Mouse (Mus musculus): ENCODE data around the gene Itga6. TPM values are rescaled to one million over a fixed set of nuclear protein-coding genes. Genes with fewer than 3 reads are reported as not detected.

The Itga6 gene
- polyA plus RNA-seq, 1 experiment from 2014 or later = 17.7 TPM

GRCm38 (mm10) chr2:71743377-71743776 is 2.0 kb upstream of the Itga6 start:
- Histone ChIP-seq H3K27me3 (ENCODE audit: control insufficient read depth, insufficient read depth, low read depth, low read length) (no peaks in the 10 kb centered on the region), H3K9me3 (replicated peaks; ENCODE audit: control insufficient read depth, low read length, poor library complexity, severe bottlenecking) (no peaks in the 10 kb centered on the region), H3K27ac (ENCODE audit: low read length) (no peak overlapping the region), H3K36me3 (ENCODE audit: control insufficient read depth, insufficient read depth, low read length) (no peaks in the 10 kb centered on the region), H3K4me1 (ENCODE audit: control insufficient read depth, insufficient read depth, low read length) (peaks cover 8% of the 10 kb centered on the region), H3K4me3 (ENCODE audit: low read depth, low read length) (no peak overlapping the region), H3K9ac (ENCODE audit: low read depth, low read length) (no peak overlapping the region), H3K4me2 (ENCODE audit: low read length) (no peak overlapping the region)
- ATAC-seq = no peak
- 59% methylated on average over 7 of the region's 7 CpGs for WGBS

DNA sequence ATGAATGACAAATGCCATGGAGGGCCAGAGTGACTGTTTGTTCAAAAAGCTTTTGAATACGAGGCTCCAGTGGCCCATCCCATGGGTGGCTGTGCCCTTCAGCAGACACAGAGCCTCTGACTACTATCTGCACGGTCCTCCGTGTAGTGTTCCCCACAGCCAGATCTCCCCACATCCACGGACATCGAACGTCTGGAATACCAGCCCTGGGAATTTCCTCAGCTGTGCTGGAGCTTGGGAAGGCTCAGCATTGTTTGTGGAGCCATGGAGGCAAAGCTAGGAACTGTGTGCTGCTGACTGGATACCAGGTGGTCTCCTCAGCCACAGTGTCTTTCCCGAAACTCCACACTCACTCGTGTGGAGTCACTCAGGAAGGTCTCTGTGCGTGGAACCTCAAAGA is 1.1 kb upstream of the Itga6 start:
- Histone ChIP-seq H3K36me3 (ENCODE audit: control insufficient read depth, insufficient read depth, low read length) (no peaks in the 10 kb centered on the region), H3K27ac (ENCODE audit: low read length) (no peak overlapping the region), H3K4me2 (ENCODE audit: low read length) (no peak overlapping the region), H3K4me1 (ENCODE audit: control insufficient read depth, insufficient read depth, low read length) (peaks cover 8% of the 10 kb centered on the region), H3K4me3 (ENCODE audit: low read depth, low read length) (no peak overlapping the region), H3K9ac (ENCODE audit: low read depth, low read length) (no peak overlapping the region), H3K27me3 (ENCODE audit: control insufficient read depth, insufficient read depth, low read depth, low read length) (no peaks in the 10 kb centered on the region), H3K9me3 (replicated peaks; ENCODE audit: control insufficient read depth, low read length, poor library complexity, severe bottlenecking) (no peaks in the 10 kb centered on the region)
- 11% methylated on average over 9 of the region's 9 CpGs for WGBS
- no peak for ATAC-seq

- no peak overlapping the region for H3K27ac ChIP-seq (ENCODE audit: low read length)
Measured at GRCm38 (mm10) chr2:71744861-71745507, 432 bp upstream of the Itga6 start.

GRCm38 (mm10) chr2:71748451-71748850 is 3.0 kb downstream of the Itga6 start:
- no peak overlapping the region for H3K27ac ChIP-seq (ENCODE audit: low read length)
- H3K4me1 ChIP-seq (ENCODE audit: control insufficient read depth, insufficient read depth, low read length) = peaks cover 8% of the 10 kb centered on the region
- no peak for ATAC-seq
- no peak overlapping the region for H3K9ac ChIP-seq (ENCODE audit: low read depth, low read length)
- H3K36me3 ChIP-seq (ENCODE audit: control insufficient read depth, insufficient read depth, low read length) = no peaks in the 10 kb centered on the region
- no peaks in the 10 kb centered on the region for H3K9me3 ChIP-seq (replicated peaks; ENCODE audit: control insufficient read depth, low read length, poor library complexity, severe bottlenecking)
- no peaks in the 10 kb centered on the region for H3K27me3 ChIP-seq (ENCODE audit: control insufficient read depth, insufficient read depth, low read depth, low read length)
- H3K4me2 ChIP-seq (ENCODE audit: low read length) = no peak overlapping the region
- 88% methylated on average over 5 of the region's 5 CpGs for WGBS
- H3K4me3 ChIP-seq (ENCODE audit: low read depth, low read length) = no peak overlapping the region

More at GRCm38 (mm10) chr2:71744861-71745507, 432 bp upstream of the Itga6 start:
- Histone ChIP-seq H3K27me3 (ENCODE audit: control insufficient read depth, insufficient read depth, low read depth, low read length) (no peaks in the 10 kb centered on the region), H3K4me2 (ENCODE audit: low read length) (no peak overlapping the region), H3K9ac (ENCODE audit: low read depth, low read length) (no peak overlapping the region), H3K9me3 (replicated peaks; ENCODE audit: control insufficient read depth, low read length, poor library complexity, severe bottlenecking) (no peaks in the 10 kb centered on the region), H3K36me3 (ENCODE audit: control insufficient read depth, insufficient read depth, low read length) (no peaks in the 10 kb centered on the region), H3K4me1 (ENCODE audit: control insufficient read depth, insufficient read depth, low read length) (peaks cover 11% of the 10 kb centered on the region), H3K4me3 (ENCODE audit: low read depth, low read length) (no peak overlapping the region)
- 11% methylated on average over 11 of the region's 11 CpGs for WGBS
- no peak for ATAC-seq

DNA sequence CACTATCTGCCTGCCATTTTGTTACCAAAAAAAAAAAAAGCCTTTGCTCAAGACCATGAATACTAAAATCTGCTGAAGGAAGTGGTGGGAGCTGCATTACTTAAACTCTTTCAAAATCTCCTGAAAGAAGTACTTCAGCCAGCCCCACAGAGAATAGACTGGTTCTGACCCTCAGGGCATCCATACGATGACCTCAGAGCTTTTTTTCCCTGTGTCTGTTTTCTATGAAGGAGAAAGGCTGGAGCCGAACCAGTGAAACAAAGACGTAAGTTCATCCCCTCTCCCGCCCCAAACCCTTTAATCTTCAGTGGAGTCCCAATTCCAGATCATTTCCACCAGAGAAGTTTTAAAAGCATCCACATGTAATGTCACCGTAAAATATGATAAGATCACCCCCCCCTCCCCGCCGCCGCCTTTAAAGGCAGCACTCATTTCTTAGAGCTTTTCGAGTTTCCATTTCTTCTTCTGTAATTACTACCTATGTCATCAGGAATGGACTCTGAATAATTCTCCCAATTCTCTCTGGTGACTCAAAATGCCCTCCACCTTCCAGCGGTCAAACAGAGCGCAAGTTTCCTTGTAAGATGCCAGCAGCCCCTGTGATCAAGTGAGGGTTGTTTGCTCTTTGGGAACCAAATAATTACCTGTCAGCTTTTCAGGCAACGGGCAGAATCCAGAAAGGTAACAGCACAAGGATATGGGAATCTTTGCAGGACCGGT is 4.1 kb downstream of the Itga6 start:
- 27% methylated on average over 13 of the region's 13 CpGs for WGBS
- no peaks in the 10 kb centered on the region for H3K9me3 ChIP-seq (replicated peaks; ENCODE audit: control insufficient read depth, low read length, poor library complexity, severe bottlenecking)
- H3K4me1 ChIP-seq (ENCODE audit: control insufficient read depth, insufficient read depth, low read length) = peaks cover 8% of the 10 kb centered on the region
- H3K4me3 ChIP-seq (ENCODE audit: low read depth, low read length) = peak overlapping the region; percentile 11; the same call in 1 of the 2 replicates
- H3K4me2 ChIP-seq (ENCODE audit: low read length) = peak overlapping the region; percentile 41
- H3K27me3 ChIP-seq (ENCODE audit: control insufficient read depth, insufficient read depth, low read depth, low read length) = no peaks in the 10 kb centered on the region
- peak; percentile 28; the same call in 1 of the 2 replicates for ATAC-seq
- no peak overlapping the region for H3K9ac ChIP-seq (ENCODE audit: low read depth, low read length)
- no peaks in the 10 kb centered on the region for H3K36me3 ChIP-seq (ENCODE audit: control insufficient read depth, insufficient read depth, low read length)
- H3K27ac ChIP-seq (ENCODE audit: low read length) = no peak overlapping the region

DNA sequence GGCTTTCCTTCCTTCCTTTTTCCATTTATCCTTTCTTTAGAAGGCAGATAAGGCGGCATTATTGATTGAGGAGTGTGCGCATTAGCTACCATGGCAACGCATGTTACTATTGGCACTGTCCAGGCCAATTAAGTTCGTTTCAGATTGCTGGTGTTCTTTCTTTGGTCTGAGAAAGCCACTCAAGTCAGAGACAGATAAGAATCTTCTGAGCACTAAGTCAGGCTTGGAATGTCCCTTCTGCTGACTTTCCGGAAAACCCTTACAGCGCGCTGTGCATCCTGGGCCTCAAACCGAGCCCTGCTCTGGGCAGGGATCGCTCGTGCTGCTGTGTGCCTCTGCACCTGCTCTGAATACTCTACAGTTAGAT is 4.7 kb downstream of the Itga6 start:
- Histone ChIP-seq H3K9me3 (replicated peaks; ENCODE audit: control insufficient read depth, low read length, poor library complexity, severe bottlenecking) (no peaks in the 10 kb centered on the region), H3K36me3 (ENCODE audit: control insufficient read depth, insufficient read depth, low read length) (no peaks in the 10 kb centered on the region), H3K27ac (ENCODE audit: low read length) (no peak overlapping the region), H3K4me2 (ENCODE audit: low read length) (peak overlapping the region; percentile 41), H3K9ac (ENCODE audit: low read depth, low read length) (no peak overlapping the region), H3K27me3 (ENCODE audit: control insufficient read depth, insufficient read depth, low read depth, low read length) (no peaks in the 10 kb centered on the region), H3K4me3 (ENCODE audit: low read depth, low read length) (peak overlapping the region; percentile 11; the same call in 1 of the 2 replicates), H3K4me1 (ENCODE audit: control insufficient read depth, insufficient read depth, low read length) (peaks cover 7% of the 10 kb centered on the region)
- WGBS = 13% methylated on average over 10 of the region's 10 CpGs
- peak; percentile 64; the same call in 1 of the 2 replicates for ATAC-seq

GRCm38 (mm10) chr2:71751336-71751735 is 5.9 kb downstream of the Itga6 start:
- no peaks in the 10 kb centered on the region for H3K9me3 ChIP-seq (replicated peaks; ENCODE audit: control insufficient read depth, low read length, poor library complexity, severe bottlenecking)
- no peaks in the 10 kb centered on the region for H3K36me3 ChIP-seq (ENCODE audit: control insufficient read depth, insufficient read depth, low read length)
- no peak overlapping the region for H3K9ac ChIP-seq (ENCODE audit: low read depth, low read length)
- no peaks in the 10 kb centered on the region for H3K27me3 ChIP-seq (ENCODE audit: control insufficient read depth, insufficient read depth, low read depth, low read length)
- ATAC-seq = no peak
- no peak overlapping the region; the same call in 1 of the 2 replicates for H3K27ac ChIP-seq (ENCODE audit: low read length)
- H3K4me1 ChIP-seq (ENCODE audit: control insufficient read depth, insufficient read depth, low read length) = peaks cover 5% of the 10 kb centered on the region
- H3K4me3 ChIP-seq (ENCODE audit: low read depth, low read length) = no peak overlapping the region
- WGBS = 83% methylated on average over 8 of the region's 8 CpGs
- no peak overlapping the region for H3K4me2 ChIP-seq (ENCODE audit: low read length)

DNA sequence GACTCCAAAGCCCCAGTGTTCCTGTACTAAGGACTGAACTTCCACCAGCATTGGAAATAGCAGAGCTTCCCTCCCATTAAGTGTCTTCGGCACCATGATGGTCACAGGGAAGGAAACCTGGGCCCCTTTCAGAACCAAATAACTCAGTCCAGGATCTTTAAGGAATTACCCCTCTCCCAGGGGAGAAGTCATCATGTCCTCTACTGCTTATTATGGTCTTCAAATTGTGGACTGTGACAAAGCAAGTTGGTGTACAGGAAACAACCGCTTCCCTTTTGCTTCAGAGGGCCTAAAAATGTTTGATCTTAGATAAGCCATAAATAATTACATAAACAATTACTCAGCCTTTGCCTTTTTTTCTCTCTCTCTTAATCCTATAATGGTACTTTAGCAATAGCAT is 6.4 kb downstream of the Itga6 start:
- no peak overlapping the region for H3K4me2 ChIP-seq (ENCODE audit: low read length)
- 89% methylated on average over 2 of the region's 2 CpGs for WGBS
- H3K4me1 ChIP-seq (ENCODE audit: control insufficient read depth, insufficient read depth, low read length) = peaks cover 5% of the 10 kb centered on the region
- no peak overlapping the region for H3K4me3 ChIP-seq (ENCODE audit: low read depth, low read length)
- no peaks in the 10 kb centered on the region for H3K9me3 ChIP-seq (replicated peaks; ENCODE audit: control insufficient read depth, low read length, poor library complexity, severe bottlenecking)
- ATAC-seq = no peak
- no peak overlapping the region; the same call in 1 of the 2 replicates for H3K27ac ChIP-seq (ENCODE audit: low read length)
- no peak overlapping the region for H3K9ac ChIP-seq (ENCODE audit: low read depth, low read length)
- H3K27me3 ChIP-seq (ENCODE audit: control insufficient read depth, insufficient read depth, low read depth, low read length) = no peaks in the 10 kb centered on the region
- no peaks in the 10 kb centered on the region for H3K36me3 ChIP-seq (ENCODE audit: control insufficient read depth, insufficient read depth, low read length)

DNA sequence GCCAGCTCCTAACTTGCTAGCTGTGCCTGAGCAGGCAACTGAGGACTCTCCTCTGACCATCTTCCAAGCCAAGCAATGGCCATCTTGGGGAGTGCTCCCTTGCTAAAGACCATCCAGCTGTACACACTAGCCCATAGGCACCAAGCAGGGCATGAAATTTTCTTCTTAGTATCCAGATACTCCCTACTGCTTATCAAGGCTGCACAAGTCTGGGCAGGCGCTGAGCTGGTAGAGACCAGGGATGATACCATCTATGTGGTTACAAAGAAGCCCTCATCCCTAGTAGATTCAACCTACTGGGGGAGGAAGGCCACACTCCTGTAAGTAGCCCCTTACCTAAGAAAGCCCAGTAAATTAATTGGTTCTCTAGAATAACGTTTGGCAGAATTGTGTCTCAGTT is 7.0 kb downstream of the Itga6 start:
- ATAC-seq = no peak
- Histone ChIP-seq H3K36me3 (ENCODE audit: control insufficient read depth, insufficient read depth, low read length) (no peaks in the 10 kb centered on the region), H3K4me1 (ENCODE audit: control insufficient read depth, insufficient read depth, low read length) (peaks cover 5% of the 10 kb centered on the region)

More for the DNA sequence above, 7.0 kb downstream of the Itga6 start:
- Histone ChIP-seq H3K27me3 (ENCODE audit: control insufficient read depth, insufficient read depth, low read depth, low read length) (no peaks in the 10 kb centered on the region), H3K4me3 (ENCODE audit: low read depth, low read length) (no peak overlapping the region), H3K9me3 (replicated peaks; ENCODE audit: control insufficient read depth, low read length, poor library complexity, severe bottlenecking) (no peaks in the 10 kb centered on the region), H3K9ac (ENCODE audit: low read depth, low read length) (no peak overlapping the region), H3K27ac (ENCODE audit: low read length) (no peak overlapping the region), H3K4me2 (ENCODE audit: low read length) (no peak overlapping the region)
- 87% methylated on average over 2 of the region's 2 CpGs for WGBS
